Mouse (Mus musculus): ENCODE data around the gene Ppp2r2c. TPM values are rescaled to one million over a fixed set of nuclear protein-coding genes. Genes with fewer than 3 reads are reported as not detected.

Gene Ppp2r2c
- 0.11 and 0.24 TPM in 2 replicates for polyA plus RNA-seq (2014; fragmentation: Nextera tagmentation; extraction: Ambion mirVana)

DNA sequence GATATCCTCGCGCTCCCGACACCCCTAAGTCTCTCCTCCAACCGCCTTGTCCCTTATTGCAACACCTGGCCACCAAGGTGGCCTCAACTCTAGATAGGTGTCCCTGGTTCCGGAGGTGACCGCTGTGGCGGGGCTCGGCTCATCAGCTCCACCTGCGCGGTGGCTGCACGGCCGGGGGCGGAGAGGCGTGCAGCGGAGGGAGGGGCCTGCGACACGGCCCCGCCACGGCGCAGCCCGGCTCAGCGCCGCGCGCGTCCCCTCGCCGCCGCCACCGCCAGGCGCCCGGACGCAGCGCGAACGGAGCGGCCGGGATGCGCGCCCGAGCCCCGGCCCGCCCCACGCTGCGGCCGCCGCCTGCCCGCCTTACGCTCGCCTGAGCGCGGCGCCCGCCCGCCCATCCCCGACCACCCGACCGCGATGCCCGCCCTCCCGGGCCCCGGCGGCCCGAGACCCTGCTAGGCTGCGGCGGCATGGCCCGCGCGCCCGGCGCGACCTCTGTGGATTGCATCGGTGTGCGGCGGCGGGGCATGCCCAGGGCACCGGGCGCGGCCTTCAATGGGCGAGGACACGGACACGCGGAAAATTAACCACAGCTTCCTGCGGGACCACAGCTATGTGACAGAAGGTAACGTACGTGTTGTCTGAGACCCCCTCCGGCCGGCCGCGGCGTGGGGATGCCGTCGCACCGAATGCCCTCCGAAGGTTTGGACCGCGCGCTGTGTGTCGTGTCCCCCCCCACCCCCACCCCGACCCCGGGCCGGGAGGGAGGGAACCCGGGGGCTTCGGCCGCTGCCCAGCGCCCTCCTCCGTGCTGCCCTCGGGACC lies at the start of gene Ppp2r2c:
Gene Ppp2r2c, plus strand, starts transcription at position 248 of the 825 bp plus-strand sequence.
- Histone ChIP-seq H3K27ac (replicated peaks; ENCODE audit: low read depth, low read length) (no peak within 1 kb of the TSS), H3K4me3 (ENCODE audit: low read depth, low read length) (peak within 1 kb of the TSS; percentile 29), H3K36me3 (ENCODE audit: control insufficient read depth, insufficient read depth, low read length) (no peaks in the 10 kb centered on the region), H3K9me3 (ENCODE audit: control insufficient read depth, low read length) (no peaks in the 10 kb centered on the region; the same call in 1 of the 2 replicates), H3K4me1 (ENCODE audit: control insufficient read depth, insufficient read depth, low read length) (peaks cover 8% of the 10 kb centered on the region; the same call in 1 of the 2 replicates), H3K9ac (ENCODE audit: low read length) (no peak within 1 kb of the TSS), H3K4me2 (ENCODE audit: low read depth, severe bottlenecking) (peak within 1 kb of the TSS; percentile 75), H3K27me3 (ENCODE audit: control insufficient read depth, insufficient read depth, low read length) (peaks cover 80% of the 10 kb centered on the region)
- DNase-seq (ENCODE audit: low spot score) (peak; percentile 27), ATAC-seq (ENCODE audit: insufficient number of reproducible peaks, low FRiP score, low TSS enrichment, low read depth) (no peak)
- WGBS, result 1% methylated on average over 88 of the region's 108 CpGs

DNA sequence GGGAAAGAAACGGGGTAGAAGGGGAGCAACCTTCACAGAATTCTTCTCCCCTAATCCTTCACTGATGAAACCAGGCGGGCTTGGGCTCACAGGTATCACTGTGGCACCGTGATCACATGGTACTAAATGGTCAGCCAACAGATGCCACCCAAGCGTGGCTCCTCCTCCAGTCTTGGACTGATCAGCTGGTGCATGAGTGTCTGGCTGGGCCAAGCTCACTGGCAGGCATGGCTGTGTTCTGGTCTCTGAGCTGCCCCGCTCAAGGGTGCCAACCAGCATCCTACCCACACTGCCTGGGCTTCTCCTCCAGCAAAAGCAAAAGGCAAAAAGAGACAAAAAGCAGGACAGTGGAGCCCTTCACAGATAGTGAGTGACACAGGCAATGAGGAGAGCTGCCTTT lies 48.6 kb upstream of the Ppp2r2c start:
- ATAC-seq (ENCODE audit: insufficient number of reproducible peaks, low FRiP score, low TSS enrichment, low read depth), result no peak
- Histone ChIP-seq H3K27me3 (ENCODE audit: control insufficient read depth, insufficient read depth, low read length) (no peaks in the 10 kb centered on the region), H3K9ac (ENCODE audit: low read length) (no peak overlapping the region), H3K36me3 (ENCODE audit: control insufficient read depth, insufficient read depth, low read length) (no peaks in the 10 kb centered on the region), H3K9me3 (ENCODE audit: control insufficient read depth, low read length) (no peaks in the 10 kb centered on the region), H3K27ac (replicated peaks; ENCODE audit: low read depth, low read length) (no peak overlapping the region), H3K4me2 (ENCODE audit: low read depth, severe bottlenecking) (no peak overlapping the region), H3K4me1 (ENCODE audit: control insufficient read depth, insufficient read depth, low read length) (no peaks in the 10 kb centered on the region), H3K4me3 (ENCODE audit: low read depth, low read length) (no peak overlapping the region)
- 88% methylated on average over 5 of the region's 5 CpGs for WGBS
- DNase-seq (ENCODE audit: low spot score), result no peak

DNA sequence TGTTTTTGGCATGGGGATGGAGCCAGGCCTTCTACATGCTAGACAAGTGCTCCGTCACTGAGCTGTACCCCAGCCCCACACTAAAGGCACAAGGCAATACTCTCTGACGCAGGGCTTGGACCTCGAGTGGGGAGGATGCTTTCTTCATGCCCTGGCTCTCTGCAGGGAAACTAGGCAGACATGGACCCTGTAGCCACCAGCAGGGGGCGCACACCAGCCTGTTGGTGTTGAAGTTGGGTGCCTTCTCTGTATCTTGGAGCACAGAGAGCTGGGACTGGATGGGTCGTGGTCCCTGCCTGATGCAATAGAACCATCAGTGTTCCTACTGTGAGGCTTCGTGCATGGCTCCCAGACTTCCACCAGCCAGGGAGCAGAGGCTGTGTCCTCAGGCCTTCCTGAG lies 48.2 kb upstream of the Ppp2r2c start:
- Histone ChIP-seq H3K4me3 (ENCODE audit: low read depth, low read length) (no peak overlapping the region), H3K9me3 (ENCODE audit: control insufficient read depth, low read length) (no peaks in the 10 kb centered on the region), H3K27ac (replicated peaks; ENCODE audit: low read depth, low read length) (no peak overlapping the region), H3K4me1 (ENCODE audit: control insufficient read depth, insufficient read depth, low read length) (no peaks in the 10 kb centered on the region), H3K4me2 (ENCODE audit: low read depth, severe bottlenecking) (no peak overlapping the region), H3K36me3 (ENCODE audit: control insufficient read depth, insufficient read depth, low read length) (no peaks in the 10 kb centered on the region), H3K9ac (ENCODE audit: low read length) (no peak overlapping the region), H3K27me3 (ENCODE audit: control insufficient read depth, insufficient read depth, low read length) (no peaks in the 10 kb centered on the region)
- ATAC-seq (ENCODE audit: insufficient number of reproducible peaks, low FRiP score, low TSS enrichment, low read depth), result no peak
- 48% methylated on average over 6 of the region's 6 CpGs for WGBS
- DNase-seq (ENCODE audit: low spot score), result peak; percentile 66

DNA sequence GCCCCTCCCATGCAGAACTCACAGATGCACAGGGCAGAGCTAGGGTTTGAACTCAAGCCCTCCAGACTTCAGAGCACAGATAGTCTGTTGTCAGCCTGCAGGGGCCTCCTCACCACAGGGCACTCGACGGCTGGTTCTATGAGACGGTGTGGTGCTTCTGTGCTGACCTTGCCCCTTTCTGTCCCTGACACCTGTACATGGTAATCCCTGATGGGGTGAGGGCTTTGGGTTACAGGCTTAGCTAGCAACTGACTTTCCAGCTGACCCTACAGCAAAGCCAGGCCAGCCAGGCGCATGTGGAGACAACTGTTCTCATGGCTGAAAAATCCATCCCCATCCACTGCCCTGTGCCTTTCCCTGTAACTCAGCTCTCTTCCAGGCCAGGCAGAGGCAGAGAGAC lies 45.4 kb upstream of the Ppp2r2c start:
- H3K4me1 ChIP-seq (ENCODE audit: control insufficient read depth, insufficient read depth, low read length), result no peaks in the 10 kb centered on the region
- H3K4me3 ChIP-seq (ENCODE audit: low read depth, low read length), result no peak overlapping the region
- no peak overlapping the region for H3K27ac ChIP-seq (replicated peaks; ENCODE audit: low read depth, low read length)
- no peak overlapping the region for H3K9ac ChIP-seq (ENCODE audit: low read length)
- H3K9me3 ChIP-seq (ENCODE audit: control insufficient read depth, low read length), result no peaks in the 10 kb centered on the region
- H3K27me3 ChIP-seq (ENCODE audit: control insufficient read depth, insufficient read depth, low read length), result no peaks in the 10 kb centered on the region
- no peak for DNase-seq (ENCODE audit: low spot score)
- WGBS, result 83% methylated on average over 4 of the region's 4 CpGs
- H3K4me2 ChIP-seq (ENCODE audit: low read depth, severe bottlenecking), result no peak overlapping the region
- no peak for ATAC-seq (ENCODE audit: insufficient number of reproducible peaks, low FRiP score, low TSS enrichment, low read depth)
- no peaks in the 10 kb centered on the region for H3K36me3 ChIP-seq (ENCODE audit: control insufficient read depth, insufficient read depth, low read length)

- H3K36me3 ChIP-seq (ENCODE audit: control insufficient read depth, insufficient read depth, low read length), result no peaks in the 10 kb centered on the region
- no peak overlapping the region for H3K9ac ChIP-seq (ENCODE audit: low read length)
- no peaks in the 10 kb centered on the region for H3K27me3 ChIP-seq (ENCODE audit: control insufficient read depth, insufficient read depth, low read length)
- 80% methylated on average over 4 of the region's 4 CpGs for WGBS
- no peaks in the 10 kb centered on the region for H3K9me3 ChIP-seq (ENCODE audit: control insufficient read depth, low read length)
- no peaks in the 10 kb centered on the region for H3K4me1 ChIP-seq (ENCODE audit: control insufficient read depth, insufficient read depth, low read length)
- ATAC-seq (ENCODE audit: insufficient number of reproducible peaks, low FRiP score, low TSS enrichment, low read depth) (no peak), DNase-seq (ENCODE audit: low spot score) (no peak)
- H3K27ac ChIP-seq (replicated peaks; ENCODE audit: low read depth, low read length), result no peak overlapping the region
- H3K4me2 ChIP-seq (ENCODE audit: low read depth, severe bottlenecking), result no peak overlapping the region
- H3K4me3 ChIP-seq (ENCODE audit: low read depth, low read length), result no peak overlapping the region
These were observed 39.2 kb upstream of the Ppp2r2c start for GRCm38 (mm10) chr5:36829098-36829497.

GRCm38 (mm10) chr5:36829913-36830879 lies 38.1 kb upstream of the Ppp2r2c start, which contains the start of gene Man2b2:
TSS of gene Man2b2 (minus strand) at chr5:36830653.
- peak within 1 kb of the TSS; percentile 56 for H3K4me2 ChIP-seq (ENCODE audit: low read depth, severe bottlenecking)
- no peaks in the 10 kb centered on the region for H3K36me3 ChIP-seq (ENCODE audit: control insufficient read depth, insufficient read depth, low read length)
- H3K27me3 ChIP-seq (ENCODE audit: control insufficient read depth, insufficient read depth, low read length), result no peaks in the 10 kb centered on the region
- ATAC-seq (ENCODE audit: insufficient number of reproducible peaks, low FRiP score, low TSS enrichment, low read depth) (peak; percentile 78), DNase-seq (ENCODE audit: low spot score) (peak; percentile 96)
- no peaks in the 10 kb centered on the region for H3K4me1 ChIP-seq (ENCODE audit: control insufficient read depth, insufficient read depth, low read length)
- no peaks in the 10 kb centered on the region for H3K9me3 ChIP-seq (ENCODE audit: control insufficient read depth, low read length)
- no peak within 1 kb of the TSS for H3K27ac ChIP-seq (replicated peaks; ENCODE audit: low read depth, low read length)
- WGBS, result 5% methylated on average over 46 of the region's 46 CpGs
- H3K9ac ChIP-seq (ENCODE audit: low read length), result peak within 1 kb of the TSS; percentile 56; the same call in 1 of the 2 replicates
- H3K4me3 ChIP-seq (ENCODE audit: low read depth, low read length), result peak within 1 kb of the TSS; percentile 37

DNA sequence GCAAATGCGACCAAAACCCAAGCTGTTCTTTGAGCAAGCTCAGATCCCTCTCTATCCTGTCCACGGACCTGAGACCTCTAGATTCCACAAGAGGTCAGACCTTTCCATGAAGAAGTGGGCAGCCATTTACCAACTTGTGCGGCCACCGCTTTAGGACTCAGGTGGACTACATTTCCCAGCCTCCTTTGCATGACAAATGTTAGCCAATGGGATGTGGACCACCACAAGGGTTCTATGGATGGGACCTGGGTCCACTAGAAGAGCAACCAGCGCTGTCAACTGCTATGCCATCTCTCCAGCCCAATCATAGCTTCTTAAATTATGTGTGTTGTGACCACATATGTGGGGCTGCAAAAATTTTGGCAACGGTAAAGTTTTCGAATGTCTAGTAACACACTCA lies 37.0 kb upstream of the Ppp2r2c start:
- Histone ChIP-seq H3K4me3 (ENCODE audit: low read depth, low read length) (no peak overlapping the region), H3K4me1 (ENCODE audit: control insufficient read depth, insufficient read depth, low read length) (no peaks in the 10 kb centered on the region), H3K9ac (ENCODE audit: low read length) (no peak overlapping the region), H3K4me2 (ENCODE audit: low read depth, severe bottlenecking) (no peak overlapping the region), H3K27me3 (ENCODE audit: control insufficient read depth, insufficient read depth, low read length) (no peaks in the 10 kb centered on the region), H3K27ac (replicated peaks; ENCODE audit: low read depth, low read length) (no peak overlapping the region), H3K9me3 (ENCODE audit: control insufficient read depth, low read length) (no peaks in the 10 kb centered on the region), H3K36me3 (ENCODE audit: control insufficient read depth, insufficient read depth, low read length) (no peaks in the 10 kb centered on the region)
- 61% methylated on average over 7 of the region's 7 CpGs for WGBS
- ATAC-seq (ENCODE audit: insufficient number of reproducible peaks, low FRiP score, low TSS enrichment, low read depth) (no peak), DNase-seq (ENCODE audit: low spot score) (no peak)

- Histone ChIP-seq H3K27ac (replicated peaks; ENCODE audit: low read depth, low read length) (no peak overlapping the region), H3K4me1 (ENCODE audit: control insufficient read depth, insufficient read depth, low read length) (no peaks in the 10 kb centered on the region), H3K27me3 (ENCODE audit: control insufficient read depth, insufficient read depth, low read length) (no peaks in the 10 kb centered on the region), H3K4me3 (ENCODE audit: low read depth, low read length) (no peak overlapping the region), H3K36me3 (ENCODE audit: control insufficient read depth, insufficient read depth, low read length) (no peaks in the 10 kb centered on the region), H3K9me3 (ENCODE audit: control insufficient read depth, low read length) (no peaks in the 10 kb centered on the region), H3K4me2 (ENCODE audit: low read depth, severe bottlenecking) (no peak overlapping the region), H3K9ac (ENCODE audit: low read length) (no peak overlapping the region)
- 1% methylated on average over 6 of the region's 6 CpGs for WGBS
- DNase-seq (ENCODE audit: low spot score) (peak; percentile 90), ATAC-seq (ENCODE audit: insufficient number of reproducible peaks, low FRiP score, low TSS enrichment, low read depth) (no peak)
These were observed 32.4 kb upstream of the Ppp2r2c start for GRCm38 (mm10) chr5:36835933-36836332.

Measured in limb, embryonic 11.5 days (tissue).